Mouse (Mus musculus) limb, embryonic 15.5 days (tissue): Measurements from ENCODE around the gene Brsk1. TPM values are rescaled to one million over a fixed set of nuclear protein-coding genes. Genes with fewer than 3 reads are reported as not detected.
A peak's percentile ranks its signal among the peaks of the same experiment; 100 is the strongest.

Experiments used
- ATAC-seq: fragments of 200-750 bp; cut with Nextera tagmentation; 2 replicates; pipeline ENCODE4 v1.8.0; 2017; ENCODE audit warnings: low read depth, moderate TSS enrichment; ENCODE audit not compliant: insufficient number of reproducible peaks, low FRiP score, low TSS enrichment
- H3K27ac ChIP-seq: fragments of 300-500 bp; sonication (generic); 2 replicates; pipeline ENCODE4 v1.5.1; 2015; ENCODE audit warnings: moderate library complexity, mild to moderate bottlenecking, inconsistent platforms
- H3K27me3 ChIP-seq: fragments of 300-500 bp; sonication (generic); 2 replicates; pipeline ENCODE4 v1.6.1; 2015; ENCODE audit warnings: inconsistent platforms
- H3K36me3 ChIP-seq: fragments of 300-500 bp; sonication (generic); 2 replicates; pipeline ENCODE4 v1.6.1; 2015; ENCODE audit warnings: inconsistent platforms
- H3K4me1 ChIP-seq: fragments of 300-500 bp; sonication (generic); 2 replicates; pipeline ENCODE4 v1.6.1; 2015; ENCODE audit warnings: inconsistent platforms
- H3K4me2 ChIP-seq: fragments of 300-500 bp; sonication (generic); 2 replicates; pipeline ENCODE4 v1.6.1; 2015; ENCODE audit warnings: mild to moderate bottlenecking, inconsistent platforms
- H3K4me3 ChIP-seq: fragments of 300-500 bp; sonication (generic); 2 replicates; pipeline ENCODE4 v1.5.1; 2015; ENCODE audit warnings: mild to moderate bottlenecking, inconsistent platforms
- H3K9ac ChIP-seq: fragments of 300-500 bp; sonication (generic); 2 replicates; pipeline ENCODE4 v1.6.1; 2015; ENCODE audit warnings: inconsistent platforms
- H3K9me3 ChIP-seq: fragments of 300-500 bp; sonication (generic); 2 replicates; pipeline ENCODE4 v1.6.1; 2016; ENCODE audit warnings: inconsistent platforms
- WGBS: fragments of 180-500 bp; shearing (Covaris S2); methylation state at CpG from one replicate; pipeline ENCODE4 v1.1.7; 2015; 5-methylcytosine and 5-hydroxymethylcytosine counted together
- polyA plus RNA-seq: library from polyadenylated mRNA; unstranded; fragments of >200 nt; fragmentation: Nextera tagmentation; extraction: Ambion mirVana; gene quantifications from 2 replicates; pipeline ENCODE4 v1.2.1, GENCODE M21; 2015

The Brsk1 gene
- polyA plus RNA-seq, 1 experiment from 2014 or later, result 1.00 TPM

DNA sequence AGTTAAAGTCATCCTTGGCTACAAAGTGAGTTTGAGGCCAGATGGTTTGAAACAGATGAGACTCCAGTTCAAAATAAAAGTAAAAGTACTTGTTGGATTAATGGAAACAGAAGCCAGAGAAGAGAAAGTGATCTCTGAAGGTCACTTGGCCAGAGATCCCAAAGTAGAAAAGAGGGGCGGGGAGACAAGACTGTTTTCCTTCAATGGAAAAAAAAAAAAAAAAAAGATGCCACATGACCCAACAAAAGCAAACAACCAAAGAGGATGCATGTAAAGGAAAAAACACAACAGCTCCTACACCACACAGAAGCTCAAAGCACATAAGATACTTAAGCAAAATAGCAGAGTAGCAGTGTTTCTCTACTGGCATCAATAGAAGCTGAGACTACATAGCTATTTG, 34.5 kb upstream of the Brsk1 start:
- Histone ChIP-seq H3K27ac (no peak overlapping the region), H3K4me3 (no peak overlapping the region; the same call in 1 of the 2 replicates), H3K9ac (no peak overlapping the region), H3K4me1 (peaks cover 45% of the 10 kb centered on the region), H3K27me3 (no peaks in the 10 kb centered on the region), H3K4me2 (no peak overlapping the region), H3K36me3 (peaks cover 7% of the 10 kb centered on the region; the same call in 1 of the 2 replicates), H3K9me3 (no peaks in the 10 kb centered on the region)
- ATAC-seq, result no peak
- 79% methylated on average over 1 of the region's 1 CpGs for WGBS

DNA sequence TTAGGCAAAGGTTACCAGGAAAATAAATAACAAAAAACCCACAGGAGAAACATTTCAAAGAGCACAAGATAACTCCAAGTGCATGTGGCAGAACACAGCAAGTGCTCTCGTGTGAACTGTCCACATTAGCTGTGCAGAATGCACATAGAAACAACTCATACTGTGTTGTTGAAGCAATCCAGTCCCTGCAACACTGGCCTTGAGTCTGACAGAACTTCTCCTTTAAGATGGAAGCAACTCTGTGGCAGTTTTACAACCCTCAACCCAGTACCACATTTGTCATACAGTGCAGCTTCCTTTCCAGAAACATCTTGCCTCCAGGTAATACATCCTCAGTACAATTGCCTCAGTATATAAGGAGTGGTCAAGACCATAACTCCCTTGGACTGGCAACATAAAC, 33.6 kb upstream of the Brsk1 start:
- Histone ChIP-seq H3K4me2 (peak overlapping the region; percentile 78), H3K27me3 (no peaks in the 10 kb centered on the region), H3K4me3 (peak overlapping the region; percentile 82; the same call in 1 of the 2 replicates), H3K36me3 (no peaks in the 10 kb centered on the region; the same call in 1 of the 2 replicates), H3K9ac (peak overlapping the region; percentile 17; the same call in 1 of the 2 replicates), H3K27ac (no peak overlapping the region), H3K9me3 (no peaks in the 10 kb centered on the region), H3K4me1 (peaks cover 45% of the 10 kb centered on the region)
- no peak for ATAC-seq
- 44% methylated on average over 1 of the region's 1 CpGs for WGBS

DNA sequence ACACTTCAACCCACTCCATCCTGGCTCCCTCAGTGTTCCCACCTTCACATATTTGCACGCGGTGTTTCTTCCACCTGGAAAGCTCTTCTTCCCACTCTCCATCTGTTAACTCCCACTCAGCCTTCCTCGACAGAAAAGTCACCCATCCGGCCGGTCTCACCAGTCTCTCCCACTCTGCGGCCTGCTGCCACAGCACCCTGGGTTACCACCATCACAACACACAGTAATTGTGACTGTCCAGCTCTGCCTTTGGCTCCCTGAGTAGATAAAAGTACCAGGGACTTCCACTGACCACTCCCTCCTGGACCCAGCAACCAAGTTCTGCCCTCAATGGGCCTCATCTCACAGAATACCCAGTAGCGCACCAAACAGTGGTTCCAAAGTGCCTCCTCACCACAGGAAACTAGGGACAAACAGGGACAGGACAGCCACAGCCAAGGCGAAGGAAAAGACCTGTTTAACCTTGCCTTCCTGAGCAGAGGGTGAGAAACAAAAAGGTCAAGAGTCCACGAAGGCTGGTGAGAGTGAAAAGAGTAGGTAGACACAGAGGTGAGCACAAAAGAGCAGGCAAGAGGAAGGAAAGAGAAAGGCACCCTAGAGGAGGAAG, 32.8 kb upstream of the Brsk1 start:
- Histone ChIP-seq H3K9ac (peak overlapping the region; percentile 92), H3K36me3 (peaks cover 4% of the 10 kb centered on the region), H3K27me3 (no peaks in the 10 kb centered on the region), H3K9me3 (no peaks in the 10 kb centered on the region), H3K4me3 (peak overlapping the region; percentile 82), H3K4me2 (peak overlapping the region; percentile 78), H3K27ac (peak overlapping the region; percentile 97), H3K4me1 (peaks cover 43% of the 10 kb centered on the region)
- 42% methylated on average over 9 of the region's 9 CpGs for WGBS
- ATAC-seq, result no peak

DNA sequence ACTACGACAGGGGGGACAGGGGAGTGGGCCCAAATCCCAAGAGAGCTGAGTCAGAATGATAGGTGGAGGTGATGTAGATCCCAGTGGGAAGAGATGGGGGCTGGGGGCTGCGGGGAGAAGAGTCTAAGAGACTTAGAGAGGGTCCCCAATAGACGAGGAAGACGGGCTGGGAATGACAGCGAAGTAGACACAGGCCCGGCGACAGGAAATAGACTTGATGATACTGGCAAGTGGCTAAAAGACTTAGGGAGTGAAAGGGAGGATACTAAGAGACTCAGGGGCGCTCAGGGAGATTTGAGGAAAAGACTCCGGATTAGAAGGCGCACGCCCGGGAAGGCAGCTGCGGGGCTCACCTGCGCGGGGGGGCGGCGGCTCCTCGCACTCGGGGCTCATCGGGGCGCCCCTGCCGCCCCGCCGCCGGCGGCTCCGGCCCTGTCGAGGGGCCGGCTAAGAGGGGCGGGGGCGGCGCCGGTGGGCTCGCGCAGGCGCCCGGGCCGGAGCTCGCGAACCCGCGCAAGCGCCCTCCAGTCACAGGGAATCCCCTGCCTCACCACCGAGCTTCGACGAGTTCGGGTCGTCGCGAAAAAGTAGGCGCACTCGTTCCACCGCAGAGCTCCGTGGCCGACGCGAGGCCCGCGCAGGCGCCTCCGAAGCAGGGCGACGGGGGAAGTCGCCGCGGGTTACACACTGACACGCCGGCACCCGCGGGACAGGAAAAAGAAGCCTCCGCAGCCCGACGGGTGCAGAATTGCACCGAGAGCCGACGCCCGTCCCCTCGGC, 32.1 kb upstream of the Brsk1 start:
- peaks cover 7% of the 10 kb centered on the region for H3K36me3 ChIP-seq
- H3K9ac ChIP-seq, result peak overlapping the region; percentile 92
- WGBS, result under 1% methylated on average over 76 of the region's 78 CpGs
- peak overlapping the region; percentile 78 for H3K4me2 ChIP-seq
- ATAC-seq, result peak; percentile 74
- no peaks in the 10 kb centered on the region for H3K9me3 ChIP-seq
- peak overlapping the region; percentile 82 for H3K4me3 ChIP-seq
- H3K4me1 ChIP-seq, result peaks cover 41% of the 10 kb centered on the region
- peak overlapping the region; percentile 97 for H3K27ac ChIP-seq
- H3K27me3 ChIP-seq, result no peaks in the 10 kb centered on the region

DNA sequence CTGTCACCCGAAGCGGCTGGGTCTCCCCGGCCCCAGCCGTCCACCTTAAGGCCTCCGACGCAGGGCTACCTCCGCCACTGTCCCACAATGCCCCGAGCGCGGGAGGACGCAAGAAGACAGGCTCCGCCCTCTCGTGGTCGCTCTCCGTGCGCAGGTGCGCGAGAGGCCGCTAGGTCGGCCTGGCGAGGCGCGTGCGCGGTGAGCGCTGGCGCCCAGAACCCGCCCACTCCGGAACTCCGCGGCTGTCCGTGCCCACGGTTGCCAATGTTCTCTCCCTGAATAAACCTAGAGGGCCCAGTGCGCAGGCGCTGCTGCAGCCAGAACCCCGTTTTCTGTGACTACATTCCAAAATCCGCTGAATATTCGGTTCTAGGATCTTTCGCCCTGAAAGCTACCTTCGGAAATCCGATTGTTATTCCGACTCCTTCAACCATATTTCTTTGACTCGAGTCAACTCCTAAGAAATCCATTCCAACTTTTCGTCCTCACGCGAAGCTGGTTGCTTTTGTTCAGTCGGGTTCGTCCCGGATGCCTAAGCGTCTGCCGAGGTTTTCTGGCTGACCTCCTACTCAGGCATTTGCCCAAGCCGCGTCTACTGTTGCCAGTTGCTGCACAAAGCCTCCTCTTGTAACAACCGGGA, 31.4 kb upstream of the Brsk1 start, which contains the start of gene Ppp6r1:
Ppp6r1 (minus strand) TSS at position 108 of the 640 bp plus-strand sequence.
- peak; percentile 97 for ATAC-seq
- Histone ChIP-seq H3K36me3 (peaks cover 9% of the 10 kb centered on the region), H3K9me3 (no peaks in the 10 kb centered on the region), H3K4me1 (peaks cover 37% of the 10 kb centered on the region), H3K4me2 (peak within 1 kb of the TSS; percentile 78), H3K27ac (peak within 1 kb of the TSS; percentile 97), H3K9ac (peak within 1 kb of the TSS; percentile 92), H3K27me3 (no peaks in the 10 kb centered on the region), H3K4me3 (peak within 1 kb of the TSS; percentile 82)
- 0% methylated on average over 54 of the region's 54 CpGs for WGBS

DNA sequence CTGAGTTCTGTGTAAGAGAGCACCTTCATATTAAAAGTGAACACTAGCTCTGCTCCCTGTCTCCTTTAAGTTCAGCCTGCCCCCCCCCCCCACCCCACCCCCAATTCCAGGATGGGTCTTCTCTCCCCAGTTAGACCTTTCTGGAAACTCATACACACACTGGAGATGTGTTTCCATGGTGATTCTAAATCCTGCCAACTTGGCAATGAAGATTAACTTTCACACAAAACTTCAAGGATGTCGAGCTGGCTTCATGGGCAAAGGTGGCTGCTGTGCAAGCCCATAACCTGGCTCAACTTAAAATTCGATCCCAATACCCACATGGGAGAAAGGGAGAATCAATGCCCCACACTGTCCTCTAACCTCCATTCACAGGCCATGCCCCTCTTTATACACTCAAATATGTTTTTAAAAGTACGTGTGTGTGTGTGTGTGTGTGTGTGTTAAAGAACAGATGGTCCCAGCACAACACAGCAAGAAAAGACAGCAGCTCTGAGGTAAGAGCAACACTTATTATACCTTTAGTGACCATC, 30.4 kb upstream of the Brsk1 start:
- H3K9ac ChIP-seq, result peak overlapping the region; percentile 48
- WGBS, result 54% methylated on average over 3 of the region's 3 CpGs
- ATAC-seq, result no peak

DNA sequence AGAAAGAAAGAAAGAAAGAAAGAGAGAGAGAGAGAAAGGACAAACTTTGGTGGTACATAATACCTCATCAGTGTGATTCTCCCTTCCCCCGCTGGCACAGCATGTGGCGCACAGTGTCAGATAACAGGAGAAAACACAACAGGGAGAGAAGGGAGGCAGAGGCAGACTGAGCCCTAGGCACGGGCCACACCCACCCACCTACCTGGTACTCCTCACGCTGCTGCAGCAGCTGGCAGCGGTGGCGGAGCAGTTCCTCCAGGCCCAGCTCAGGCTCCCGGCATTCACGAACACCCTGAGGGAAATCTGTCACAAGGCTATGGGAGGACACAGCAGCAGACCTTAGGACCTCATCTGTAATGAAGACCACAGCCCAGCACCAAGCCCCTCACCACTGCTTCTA, 27.2 kb upstream of the Brsk1 start:
- WGBS, result 70% methylated on average over 8 of the region's 8 CpGs
- no peak overlapping the region for H3K4me2 ChIP-seq
- H3K4me3 ChIP-seq, result no peak overlapping the region
- ATAC-seq, result no peak
- H3K9ac ChIP-seq, result no peak overlapping the region
- H3K4me1 ChIP-seq, result peaks cover 11% of the 10 kb centered on the region
- peaks cover 34% of the 10 kb centered on the region for H3K36me3 ChIP-seq
- H3K27ac ChIP-seq, result no peak overlapping the region
- no peaks in the 10 kb centered on the region for H3K9me3 ChIP-seq
- H3K27me3 ChIP-seq, result no peaks in the 10 kb centered on the region

More for the DNA sequence above, 30.4 kb upstream of the Brsk1 start:
- Histone ChIP-seq H3K4me3 (peak overlapping the region; percentile 82), H3K36me3 (peaks cover 16% of the 10 kb centered on the region), H3K27ac (peak overlapping the region; percentile 97), H3K27me3 (no peaks in the 10 kb centered on the region), H3K4me2 (peak overlapping the region; percentile 78), H3K9me3 (no peaks in the 10 kb centered on the region), H3K4me1 (peaks cover 32% of the 10 kb centered on the region)

DNA sequence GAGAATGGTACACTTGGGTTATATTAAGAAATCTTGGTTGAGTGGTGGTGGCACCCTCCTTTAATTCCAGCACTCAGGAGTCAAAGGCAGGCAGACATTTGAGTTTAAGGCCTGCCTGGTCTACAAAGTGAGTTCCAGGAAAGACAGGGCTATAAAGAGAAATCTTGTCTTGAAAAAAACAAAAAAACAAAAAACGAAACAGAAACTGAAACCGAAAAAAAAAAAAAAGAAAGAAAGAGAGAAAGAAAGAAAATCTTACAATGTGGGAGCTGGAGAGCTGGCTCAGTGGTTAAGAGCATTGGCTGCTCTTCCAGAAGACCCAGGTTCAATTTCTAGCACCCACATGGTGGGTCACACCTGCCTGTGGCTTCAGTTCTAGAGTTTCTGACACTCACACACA, 26.7 kb upstream of the Brsk1 start:
- Histone ChIP-seq H3K9ac (no peak overlapping the region), H3K4me3 (no peak overlapping the region), H3K27me3 (no peaks in the 10 kb centered on the region), H3K4me2 (no peak overlapping the region), H3K9me3 (no peaks in the 10 kb centered on the region), H3K36me3 (peaks cover 40% of the 10 kb centered on the region), H3K27ac (no peak overlapping the region), H3K4me1 (peaks cover 11% of the 10 kb centered on the region)
- ATAC-seq, result no peak
- 95% methylated on average over 2 of the region's 2 CpGs for WGBS

DNA sequence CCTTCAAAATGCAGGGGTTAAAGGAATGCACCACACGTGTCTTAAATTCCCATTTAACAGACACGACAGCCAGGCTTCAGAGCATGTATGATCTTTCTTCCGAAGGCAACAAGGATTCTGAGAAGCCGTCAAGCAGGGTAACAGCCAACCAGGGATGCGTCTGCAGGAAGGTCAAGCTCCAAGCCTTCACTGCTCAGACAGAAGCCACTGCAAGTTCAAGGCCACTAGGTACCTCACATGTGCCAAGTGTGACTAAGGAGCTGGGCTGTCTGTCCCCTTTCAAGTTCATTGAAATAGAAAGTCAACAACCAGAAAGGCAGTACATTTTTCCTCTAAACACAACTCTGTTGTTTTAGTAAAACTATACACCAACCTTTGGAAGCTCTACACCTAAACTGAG, 23.5 kb upstream of the Brsk1 start:
- H3K27me3 ChIP-seq, result no peaks in the 10 kb centered on the region
- ATAC-seq, result no peak
- H3K9me3 ChIP-seq, result no peaks in the 10 kb centered on the region
- H3K4me1 ChIP-seq, result no peaks in the 10 kb centered on the region
- no peak overlapping the region for H3K27ac ChIP-seq
- H3K4me2 ChIP-seq, result no peak overlapping the region
- H3K4me3 ChIP-seq, result no peak overlapping the region
- WGBS, result 93% methylated on average over 5 of the region's 5 CpGs
- H3K9ac ChIP-seq, result no peak overlapping the region
- peaks cover 59% of the 10 kb centered on the region for H3K36me3 ChIP-seq

DNA sequence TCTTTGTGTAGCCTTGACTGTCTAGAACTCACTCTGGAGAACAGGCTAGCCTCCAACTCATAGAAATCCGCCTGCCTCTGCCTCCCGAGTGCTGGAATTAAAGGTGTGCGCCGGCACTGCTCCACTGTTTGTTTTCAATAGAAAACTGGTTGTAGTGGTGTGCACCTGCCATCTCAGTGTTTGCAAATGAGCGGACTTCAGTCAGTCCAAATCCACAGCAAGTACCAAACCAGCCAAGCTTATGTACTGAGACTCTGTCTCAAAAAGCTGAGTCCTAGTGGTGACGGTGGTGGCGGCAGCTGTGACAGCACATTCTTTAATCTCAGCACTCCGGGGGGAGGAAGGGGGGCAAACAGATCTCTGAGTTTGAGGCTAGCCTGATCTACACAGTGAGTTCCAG, 21.9 kb upstream of the Brsk1 start:
- no peaks in the 10 kb centered on the region for H3K27me3 ChIP-seq
- no peak overlapping the region for H3K9ac ChIP-seq
- peaks cover 59% of the 10 kb centered on the region for H3K36me3 ChIP-seq
- ATAC-seq, result no peak
- no peak overlapping the region for H3K27ac ChIP-seq
- no peak overlapping the region for H3K4me3 ChIP-seq
- H3K4me1 ChIP-seq, result no peaks in the 10 kb centered on the region
- no peaks in the 10 kb centered on the region for H3K9me3 ChIP-seq
- WGBS, result 94% methylated on average over 8 of the region's 8 CpGs
- H3K4me2 ChIP-seq, result no peak overlapping the region

DNA sequence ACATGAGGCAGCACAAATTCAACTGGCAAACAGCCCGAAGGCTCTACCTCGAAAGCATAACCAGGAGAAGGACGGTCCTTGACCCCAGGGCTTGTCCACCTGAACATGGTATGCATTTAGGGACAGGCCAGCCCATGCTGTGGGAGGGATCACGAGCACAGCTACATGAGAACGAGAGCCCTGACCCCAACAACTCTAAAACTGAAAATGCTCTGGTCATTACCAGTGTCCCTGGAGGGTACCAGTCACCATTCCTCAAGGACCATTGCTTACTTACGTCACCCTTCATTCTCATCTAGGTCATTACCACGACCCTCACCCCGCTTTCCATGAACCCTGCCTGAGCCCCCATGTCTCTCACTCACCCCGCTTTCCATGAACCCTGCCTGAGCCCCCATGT, 21.2 kb upstream of the Brsk1 start:
- no peaks in the 10 kb centered on the region for H3K4me1 ChIP-seq

More for the DNA sequence above, 21.2 kb upstream of the Brsk1 start:
- no peak for ATAC-seq
- no peak overlapping the region for H3K4me3 ChIP-seq
- H3K4me2 ChIP-seq, result no peak overlapping the region
- H3K27me3 ChIP-seq, result no peaks in the 10 kb centered on the region
- H3K36me3 ChIP-seq, result peaks cover 62% of the 10 kb centered on the region
- 95% methylated on average over 9 of the region's 9 CpGs for WGBS
- H3K27ac ChIP-seq, result no peak overlapping the region
- no peaks in the 10 kb centered on the region for H3K9me3 ChIP-seq
- no peak overlapping the region for H3K9ac ChIP-seq
